Mouse (Mus musculus): ENCODE data around the gene Axin1. TPM values are rescaled to one million over a fixed set of nuclear protein-coding genes. Genes with fewer than 3 reads are reported as not detected.

Gene Axin1
- polyA plus RNA-seq, 1 experiment from 2014 or later: 3.7 TPM

GRCm38 (mm10) chr17:26225150-26225549, 86.7 kb downstream of the Axin1 start:
- ATAC-seq (ENCODE audit: low read depth) (no peak), DNase-seq (no peak)
- H3K4me1 ChIP-seq (replicated peaks): no peaks in the 10 kb centered on the region
- H3K27me3 ChIP-seq: 0 out of 2 replicates have a peak, but pooled peaks cover 8% of the 10 kb centered on the region
- WGBS (ENCODE audit: insufficient replicate concordance): 67% methylated on average over 12 of the region's 12 CpGs
- no peak overlapping the region for H3K4me2 ChIP-seq
- no peak overlapping the region for H3K9ac ChIP-seq
- no peak overlapping the region for H3K27ac ChIP-seq
- H3K4me3 ChIP-seq (replicated peaks): no peak overlapping the region
- no peaks in the 10 kb centered on the region for H3K9me3 ChIP-seq (replicated peaks)
- no peaks in the 10 kb centered on the region for H3K36me3 ChIP-seq

DNA sequence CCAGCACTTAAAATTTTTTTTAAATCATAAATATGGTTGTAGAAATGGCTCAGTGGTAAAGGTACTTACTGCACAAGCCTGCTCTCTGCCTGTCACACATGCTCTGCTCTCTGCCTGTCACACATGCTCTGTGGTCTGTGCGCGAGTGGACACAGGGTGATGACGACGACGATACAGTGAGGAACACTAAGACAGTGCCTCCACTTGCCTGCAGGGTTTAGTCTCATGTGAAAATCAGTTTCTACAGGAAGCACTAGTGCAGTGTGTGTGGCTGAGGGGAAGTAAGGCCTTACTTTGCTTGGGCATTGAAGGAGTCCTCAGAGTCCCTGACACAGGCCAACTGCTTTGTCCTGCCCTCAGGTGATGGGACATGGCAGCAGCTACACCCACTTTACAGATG, 91.3 kb downstream of the Axin1 start:
- no peak overlapping the region for H3K4me2 ChIP-seq
- no peak overlapping the region for H3K4me3 ChIP-seq (replicated peaks)
- no peaks in the 10 kb centered on the region for H3K9me3 ChIP-seq (replicated peaks)
- 70% methylated on average over 5 of the region's 5 CpGs for WGBS (ENCODE audit: insufficient replicate concordance)
- no peak overlapping the region for H3K27ac ChIP-seq
- H3K36me3 ChIP-seq: peaks cover 4% of the 10 kb centered on the region; the same call in 1 of the 2 replicates
- no peaks in the 10 kb centered on the region for H3K27me3 ChIP-seq
- peaks cover 2% of the 10 kb centered on the region for H3K4me1 ChIP-seq (replicated peaks)
- no peak overlapping the region for H3K9ac ChIP-seq
- DNase-seq (no peak), ATAC-seq (ENCODE audit: low read depth) (no peak)

DNA sequence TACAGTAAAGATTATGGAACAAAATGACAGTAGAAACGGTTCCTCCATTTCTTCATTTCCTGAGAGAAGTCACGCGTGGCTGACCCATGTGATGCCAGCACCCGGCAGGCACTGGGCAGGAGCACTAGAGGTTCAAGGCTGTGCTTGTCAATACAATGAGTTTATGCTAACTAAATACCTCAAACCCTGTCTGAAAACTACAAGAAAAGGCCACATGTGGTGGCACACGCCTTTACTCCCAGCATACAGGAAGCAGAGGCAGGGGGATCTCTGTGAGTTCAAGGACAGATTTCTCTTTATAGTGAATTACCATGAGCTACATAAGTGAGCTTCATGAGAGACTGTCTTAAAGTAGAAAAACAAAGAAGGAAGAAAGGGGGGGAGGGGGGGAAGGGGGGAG, 92.7 kb downstream of the Axin1 start:
- ATAC-seq (ENCODE audit: low read depth) (no peak), DNase-seq (no peak)
- no peak overlapping the region for H3K9ac ChIP-seq
- no peak overlapping the region for H3K4me3 ChIP-seq (replicated peaks)
- no peaks in the 10 kb centered on the region for H3K9me3 ChIP-seq (replicated peaks)
- no peak overlapping the region for H3K4me2 ChIP-seq
- WGBS (ENCODE audit: insufficient replicate concordance): 66% methylated on average over 5 of the region's 5 CpGs
- peaks cover 14% of the 10 kb centered on the region for H3K4me1 ChIP-seq (replicated peaks)
- H3K36me3 ChIP-seq: peaks cover 4% of the 10 kb centered on the region; the same call in 1 of the 2 replicates
- no peaks in the 10 kb centered on the region for H3K27me3 ChIP-seq
- H3K27ac ChIP-seq: no peak overlapping the region

DNA sequence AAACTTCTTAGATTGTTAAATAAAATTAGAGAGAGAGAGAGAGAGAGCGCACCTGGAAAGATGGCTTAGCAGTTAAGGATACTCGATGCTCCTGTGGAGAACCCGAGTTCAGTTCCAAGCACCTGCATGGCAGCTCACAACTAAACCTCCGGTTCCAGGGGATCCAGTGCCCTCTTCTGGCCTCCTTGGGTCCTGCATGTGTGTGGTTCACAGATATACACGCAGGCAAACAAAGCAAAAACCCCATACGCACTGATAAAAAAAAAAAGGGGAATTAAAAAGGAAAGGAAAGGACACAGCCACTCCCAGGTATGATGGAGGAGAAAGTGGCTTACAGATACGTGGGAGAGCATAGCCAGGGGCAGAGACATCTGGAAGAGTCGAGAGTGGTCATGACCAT, 94.4 kb downstream of the Axin1 start:
- Histone ChIP-seq H3K4me3 (replicated peaks) (no peak overlapping the region), H3K4me1 (replicated peaks) (peaks cover 26% of the 10 kb centered on the region), H3K27me3 (no peaks in the 10 kb centered on the region), H3K27ac (no peak overlapping the region), H3K9me3 (replicated peaks) (no peaks in the 10 kb centered on the region), H3K36me3 (peaks cover 4% of the 10 kb centered on the region; the same call in 1 of the 2 replicates), H3K4me2 (no peak overlapping the region), H3K9ac (no peak overlapping the region)
- 60% methylated on average over 8 of the region's 8 CpGs for WGBS (ENCODE audit: insufficient replicate concordance)
- ATAC-seq (ENCODE audit: low read depth): no peak
- no peak for DNase-seq

DNA sequence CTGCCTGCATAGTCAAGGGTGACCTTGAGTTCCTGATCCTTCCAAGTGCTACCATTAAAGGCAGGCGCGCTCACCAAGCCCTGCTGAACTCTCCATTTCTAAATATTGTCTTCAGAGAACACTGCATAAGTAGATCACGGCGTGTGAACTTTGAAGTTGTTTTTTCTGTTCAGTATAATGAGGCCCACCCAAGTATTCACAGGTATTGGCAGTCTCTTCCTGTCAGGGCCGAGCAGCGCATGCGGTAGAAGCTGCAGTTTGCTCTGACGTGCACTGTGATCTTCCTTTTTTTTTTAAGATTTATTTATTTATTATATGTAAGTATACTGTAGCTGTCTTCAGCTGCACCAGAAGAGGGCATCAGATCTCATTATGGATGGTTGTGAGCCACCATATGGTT, 95.9 kb downstream of the Axin1 start:
- no peak for ATAC-seq (ENCODE audit: low read depth)
- no peak overlapping the region for H3K27ac ChIP-seq
- no peak overlapping the region for H3K4me3 ChIP-seq (replicated peaks)
- H3K9me3 ChIP-seq (replicated peaks): no peaks in the 10 kb centered on the region
- H3K4me2 ChIP-seq: no peak overlapping the region
- no peaks in the 10 kb centered on the region for H3K27me3 ChIP-seq
- H3K4me1 ChIP-seq (replicated peaks): peaks cover 34% of the 10 kb centered on the region
- H3K9ac ChIP-seq: no peak overlapping the region
- no peak for DNase-seq
- H3K36me3 ChIP-seq: peaks cover 4% of the 10 kb centered on the region; the same call in 1 of the 2 replicates
- WGBS (ENCODE audit: insufficient replicate concordance): 86% methylated on average over 8 of the region's 8 CpGs

- H3K27ac ChIP-seq: peak overlapping the region; percentile 19; the same call in 1 of the 2 replicates
- no peaks in the 10 kb centered on the region for H3K27me3 ChIP-seq
- H3K9me3 ChIP-seq (replicated peaks): no peaks in the 10 kb centered on the region
- H3K36me3 ChIP-seq: peaks cover 4% of the 10 kb centered on the region; the same call in 1 of the 2 replicates
- DNase-seq: no peak
- no peak overlapping the region for H3K4me3 ChIP-seq (replicated peaks)
- no peak overlapping the region for H3K9ac ChIP-seq
- H3K4me1 ChIP-seq (replicated peaks): peaks cover 42% of the 10 kb centered on the region
- WGBS (ENCODE audit: insufficient replicate concordance): 33% methylated on average over 13 of the region's 13 CpGs
- ATAC-seq (ENCODE audit: low read depth): no peak
- no peak overlapping the region for H3K4me2 ChIP-seq
These were observed 96.8 kb downstream of the Axin1 start for GRCm38 (mm10) chr17:26235077-26235815.

GRCm38 (mm10) chr17:26237667-26238066, 99.2 kb downstream of the Axin1 start:
- 38% methylated on average over 10 of the region's 10 CpGs for WGBS (ENCODE audit: insufficient replicate concordance)
- no peak overlapping the region; the same call in 1 of the 2 replicates for H3K4me2 ChIP-seq

DNA sequence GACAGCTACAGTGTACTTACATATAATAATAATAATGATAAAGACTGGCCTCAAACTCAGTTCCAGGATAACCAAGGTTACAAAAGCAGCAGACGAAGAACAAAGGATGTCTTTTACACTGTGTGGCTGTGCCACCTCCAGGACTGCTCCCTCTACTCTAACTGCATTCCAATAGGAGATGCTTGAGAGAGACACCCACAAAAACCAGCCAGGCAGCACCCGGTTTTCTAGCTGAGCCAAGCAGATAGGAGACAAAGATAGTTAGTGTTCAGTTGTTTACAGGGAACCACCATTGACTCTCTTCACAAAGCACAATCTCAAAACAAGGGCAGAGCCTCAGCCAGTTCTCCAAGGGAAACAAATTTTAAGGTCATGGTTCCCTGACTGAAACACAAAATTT, 101.1 kb downstream of the Axin1 start:
- peak overlapping the region; percentile 70 for H3K27ac ChIP-seq
- H3K4me1 ChIP-seq (replicated peaks): peaks cover 76% of the 10 kb centered on the region
- H3K9ac ChIP-seq: no peak overlapping the region
- WGBS (ENCODE audit: insufficient replicate concordance): 40% methylated on average over 2 of the region's 2 CpGs
- ATAC-seq (ENCODE audit: low read depth) (no peak), DNase-seq (no peak)
- no peaks in the 10 kb centered on the region for H3K9me3 ChIP-seq (replicated peaks)
- H3K36me3 ChIP-seq: no peaks in the 10 kb centered on the region
- no peaks in the 10 kb centered on the region for H3K27me3 ChIP-seq
- 0 out of 2 replicates have a peak overlapping the region, but pooled peaks have one; percentile 15 for H3K4me2 ChIP-seq
- H3K4me3 ChIP-seq (replicated peaks): no peak overlapping the region

More at GRCm38 (mm10) chr17:26237667-26238066, 99.2 kb downstream of the Axin1 start:
- Histone ChIP-seq H3K4me1 (replicated peaks) (peaks cover 57% of the 10 kb centered on the region), H3K4me3 (replicated peaks) (no peak overlapping the region), H3K9me3 (replicated peaks) (no peaks in the 10 kb centered on the region), H3K27me3 (no peaks in the 10 kb centered on the region), H3K27ac (no peak overlapping the region), H3K9ac (no peak overlapping the region), H3K36me3 (peaks cover 2% of the 10 kb centered on the region; the same call in 1 of the 2 replicates)
- ATAC-seq (ENCODE audit: low read depth) (peak; percentile 54), DNase-seq (no peak)

DNA sequence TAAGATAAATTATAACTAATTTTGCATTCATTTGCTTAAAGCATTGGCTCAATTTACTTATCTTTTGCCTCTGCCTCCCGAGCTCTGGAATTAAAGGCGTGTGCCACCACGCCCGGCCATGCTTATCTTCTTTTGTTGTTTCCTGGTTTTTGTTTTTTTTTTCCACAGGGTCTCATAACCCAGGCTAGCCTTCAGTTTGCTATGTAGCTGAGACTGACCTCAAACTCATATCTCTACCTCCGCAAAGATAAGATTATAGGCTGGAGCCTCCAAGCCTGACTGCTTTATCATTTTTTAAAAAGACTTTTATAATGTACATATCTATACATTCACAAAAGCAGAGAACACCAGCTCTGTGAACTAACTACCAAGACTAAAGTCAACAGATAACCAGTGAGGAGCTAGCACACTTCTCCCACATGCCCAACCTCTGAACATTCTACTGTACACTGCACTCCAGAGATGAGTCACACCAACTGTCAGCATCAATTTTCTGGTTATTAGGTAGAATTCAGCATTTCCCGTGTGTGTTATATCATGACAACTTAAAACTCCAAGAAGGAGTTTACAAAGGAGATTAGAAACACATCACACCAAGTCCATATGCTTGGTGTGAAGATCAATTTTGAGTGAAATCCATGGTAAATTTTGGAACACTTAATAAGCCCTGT, 101.8 kb downstream of the Axin1 start:
- DNase-seq: no peak
- Histone ChIP-seq H3K27me3 (no peaks in the 10 kb centered on the region), H3K36me3 (no peaks in the 10 kb centered on the region), H3K9ac (no peak overlapping the region), H3K4me3 (replicated peaks) (no peak overlapping the region), H3K4me2 (0 out of 2 replicates have a peak overlapping the region, but pooled peaks have one; percentile 15), H3K9me3 (replicated peaks) (no peaks in the 10 kb centered on the region), H3K27ac (peak overlapping the region; percentile 70), H3K4me1 (replicated peaks) (peaks cover 74% of the 10 kb centered on the region)
- 17% methylated on average over 6 of the region's 6 CpGs for WGBS (ENCODE audit: insufficient replicate concordance)
- ATAC-seq (ENCODE audit: low read depth): peak; percentile 25; the same call in 1 of the 2 replicates

GRCm38 (mm10) chr17:26240990-26241389, 102.5 kb downstream of the Axin1 start:
- Histone ChIP-seq H3K27ac (peak overlapping the region; percentile 70), H3K36me3 (no peaks in the 10 kb centered on the region), H3K9me3 (replicated peaks) (no peaks in the 10 kb centered on the region), H3K27me3 (no peaks in the 10 kb centered on the region), H3K4me3 (replicated peaks) (no peak overlapping the region), H3K9ac (no peak overlapping the region), H3K4me2 (no peak overlapping the region), H3K4me1 (replicated peaks) (peaks cover 67% of the 10 kb centered on the region)
- ATAC-seq (ENCODE audit: low read depth): no peak
- WGBS (ENCODE audit: insufficient replicate concordance): 62% methylated on average over 6 of the region's 6 CpGs
- DNase-seq: no peak

DNA sequence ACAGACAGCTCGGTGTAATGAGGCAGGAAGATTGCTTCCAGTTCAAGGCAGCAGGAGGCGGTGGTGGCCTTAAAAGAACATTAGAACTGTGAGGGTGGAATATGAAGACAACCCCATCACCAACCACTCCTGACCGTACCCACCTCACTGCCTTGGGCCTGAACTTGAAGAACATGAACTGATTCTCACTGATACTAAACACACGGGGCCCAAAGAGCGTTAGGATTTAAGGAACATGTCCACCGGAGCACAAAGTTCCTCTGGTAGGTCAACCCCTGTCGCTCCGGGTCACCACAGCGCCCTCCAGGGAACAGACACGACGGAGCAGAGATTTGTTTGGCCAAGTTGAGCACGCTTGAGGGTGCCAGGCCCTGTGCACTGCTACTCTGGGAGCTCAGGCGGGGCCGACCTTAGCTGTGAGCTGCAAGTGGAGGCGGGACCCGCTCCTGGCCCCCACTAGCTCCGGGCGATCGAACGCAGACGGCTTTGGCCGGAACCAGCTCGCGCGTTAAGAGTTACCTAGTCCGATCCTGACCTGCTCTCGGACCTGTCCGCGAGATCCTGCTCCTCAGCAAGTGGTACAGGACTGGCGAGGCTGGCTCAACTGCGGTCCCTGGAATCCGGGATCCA, 105.1 kb downstream of the Axin1 start:
- Histone ChIP-seq H3K27me3 (no peaks in the 10 kb centered on the region), H3K4me1 (replicated peaks) (peaks cover 54% of the 10 kb centered on the region), H3K4me3 (replicated peaks) (peak overlapping the region; percentile 74), H3K9me3 (replicated peaks) (no peaks in the 10 kb centered on the region), H3K27ac (peak overlapping the region; percentile 77), H3K36me3 (no peaks in the 10 kb centered on the region), H3K9ac (peak overlapping the region; percentile 74), H3K4me2 (peak overlapping the region; percentile 95)
- DNase-seq (peak; percentile 22), ATAC-seq (ENCODE audit: low read depth) (peak; percentile 72)
- WGBS (ENCODE audit: insufficient replicate concordance): under 1% methylated on average over 32 of the region's 32 CpGs

All from liver, embryonic 13.5 days (tissue).